Mouse (Mus musculus): Measurements from ENCODE around the gene Ap2m1.

DNA sequence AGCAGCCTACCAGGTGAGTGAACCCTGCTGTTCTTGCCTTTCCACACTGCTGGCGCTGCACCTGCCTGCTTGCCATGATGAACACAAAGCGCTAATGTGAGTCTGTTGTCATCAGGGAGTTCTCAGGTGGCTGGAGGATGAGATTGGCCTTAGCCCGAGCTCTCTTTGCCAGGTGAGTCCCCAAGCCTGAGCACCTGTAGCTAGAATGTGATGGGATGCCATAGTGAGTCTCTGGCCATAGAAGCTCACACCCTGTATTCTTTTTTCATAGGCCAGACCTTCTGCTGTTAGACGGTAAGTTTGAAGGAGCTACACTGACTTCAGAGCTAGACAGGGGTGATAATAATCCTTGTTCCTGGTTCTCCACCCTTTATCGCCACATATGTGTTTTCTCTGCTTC is 16.4 kb downstream of the Ap2m1 start:
- TF ChIP-seq CTCF (IDR thresholded peaks at IDR 0.05; ENCODE audit: low read depth) (no peak), EP300 (optimal IDR thresholded peaks at IDR 0.05) (no peak)

Measured in stomach, postnatal 0 days (tissue).